Comparison of ENCODE assay signal across 20 mouse cellular contexts in the genomic region with DNA sequence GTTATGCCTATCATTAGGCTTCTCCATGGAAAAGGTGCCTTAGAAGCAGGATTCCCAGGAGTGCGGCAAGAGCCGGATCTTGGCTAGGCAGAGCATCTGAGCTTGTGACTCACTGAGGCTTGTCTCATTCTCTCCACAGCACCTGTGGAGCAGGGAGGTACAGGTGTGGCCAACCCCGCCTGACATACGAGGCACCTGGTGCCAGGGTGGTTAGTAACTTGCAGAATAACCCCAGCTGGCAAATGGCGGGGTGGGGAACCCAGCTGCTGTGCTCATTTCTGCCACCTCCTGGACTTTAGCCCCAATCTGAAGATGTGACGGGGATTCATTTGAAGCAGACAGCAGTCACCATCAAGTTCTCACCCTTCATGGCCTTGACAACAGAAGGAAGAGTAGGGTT.
"Had no signal": no experiment of that assay in that cellular context is flagged by ENCODE, and none has a peak within 500 bp of the region (broad histone marks: within the 10 kb centered on the region; RNA-seq: fewer than 3 reads in every experiment).

No protein-coding gene starts in this region.

- H3K9me3 ChIP-seq: limb, embryonic 12.5 days; limb, embryonic 15.5 days; midbrain, embryonic 10.5 days; midbrain, embryonic 13.5 days; neural tube, embryonic 13.5 days had no signal

- ATAC-seq: liver, postnatal 0 days; lung, postnatal 0 days; midbrain, embryonic 16.5 days had no signal

- H3K27ac ChIP-seq: kidney, postnatal 0 days; limb, embryonic 12.5 days; limb, embryonic 15.5 days; liver, embryonic 14.5 days; midbrain, embryonic 10.5 days; midbrain, embryonic 13.5 days had no signal

- H3K36me3 ChIP-seq: limb, embryonic 12.5 days; limb, embryonic 15.5 days; midbrain, embryonic 10.5 days; midbrain, embryonic 13.5 days; neural tube, embryonic 13.5 days had no signal

- H3K4me3 ChIP-seq: limb, embryonic 12.5 days; limb, embryonic 15.5 days; megakaryocyte, embryonic 14.5 days; midbrain, embryonic 10.5 days; midbrain, embryonic 13.5 days; myocyte; neural tube, embryonic 13.5 days had no signal

- H3K4me2 ChIP-seq: limb, embryonic 12.5 days; limb, embryonic 15.5 days; liver, embryonic 11.5 days; lung, embryonic 14.5 days; midbrain, embryonic 13.5 days had no signal

- DNase-seq: kidney, postnatal 25 days; layer of hippocampus, postnatal 36 days; left cerebral cortex, postnatal 4 days; liver, postnatal 0 days; lung, embryonic 14.5 days; lung, postnatal 36 days; thymus, adult 18-20 months; thymus, postnatal 36 days had no signal

- H3K4me1 ChIP-seq: megakaryocyte, embryonic 14.5 days; midbrain, embryonic 10.5 days; midbrain, embryonic 13.5 days had no signal

- H3K27me3 ChIP-seq: limb, embryonic 12.5 days; limb, embryonic 15.5 days; midbrain, embryonic 13.5 days; neural tube, embryonic 13.5 days had no signal

- H3K9ac ChIP-seq: limb, embryonic 12.5 days; limb, embryonic 15.5 days; liver, embryonic 14.5 days; liver, postnatal 0 days; lung, embryonic 14.5 days; midbrain, embryonic 13.5 days; neural tube, embryonic 13.5 days had no signal
